Mouse (Mus musculus) cerebellum, adult 2 months (tissue): ENCODE data around the gene Dctd. TPM values are rescaled to one million over a fixed set of nuclear protein-coding genes. Genes with fewer than 3 reads are reported as not detected.

Source experiments
- DNase-seq, 2 experiments: peaks; one replicate each; pipeline ENCODE4 v3.0.0; 2021
- H3K27ac ChIP-seq: fragments of 200-500 bp; 2 replicates; pipeline ENCODE4 v1.5.1; 2012; ENCODE audit warnings: low read length, control low read depth, inconsistent platforms; ENCODE audit not compliant: insufficient read depth
- H3K27me3 ChIP-seq: fragments of 200-500 bp; 2 replicates; pipeline ENCODE4 v1.6.1; 2012; ENCODE audit warnings: inconsistent platforms, mild to moderate bottlenecking, low read length, moderate library complexity; ENCODE audit not compliant: control insufficient read depth, insufficient read depth
- H3K4me1 ChIP-seq: fragments of 200-500 bp; 2 replicates; pipeline ENCODE4 v1.6.1; 2011; ENCODE audit warnings: low read length; ENCODE audit not compliant: control insufficient read depth, insufficient read depth
- H3K4me3 ChIP-seq: fragments of 200-500 bp; replicated peaks from 2 replicates; pipeline ENCODE3; 2011; ENCODE audit warnings: mild to moderate bottlenecking, low read depth, low read length, control low read depth; ENCODE audit not compliant: insufficient read depth
- CTCF ChIP-seq: fragments of 200-500 bp; IDR thresholded peaks from 2 replicates; pipeline ENCODE4 v1.5.1; 2011; ENCODE audit warnings: low read depth, mild to moderate bottlenecking, control low read depth, low read length, moderate library complexity, borderline replicate concordance; ENCODE audit not compliant: insufficient read depth
- POLR2A ChIP-seq: fragments of 200-500 bp; IDR thresholded peaks from 2 replicates; pipeline ENCODE4 v1.6.1; 2011; ENCODE audit warnings: low read length, control low read depth, borderline replicate concordance; ENCODE audit not compliant: insufficient read depth
- WGBS: fragments of 180-500 bp; shearing (Covaris S2); methylation state at CpG from one replicate; pipeline ENCODE4 v1.1.7; 2018; 5-methylcytosine and 5-hydroxymethylcytosine counted together
- polyA plus RNA-seq: library from polyadenylated mRNA; depleted of rRNA; stranded (reverse); fragments of >200 nt; gene quantifications from 2 replicates; pipeline ENCODE4 v1.2.3, GENCODE M21; 2012

Dctd gene
- polyA plus RNA-seq, 1 experiment = 7.4 TPM

DNA sequence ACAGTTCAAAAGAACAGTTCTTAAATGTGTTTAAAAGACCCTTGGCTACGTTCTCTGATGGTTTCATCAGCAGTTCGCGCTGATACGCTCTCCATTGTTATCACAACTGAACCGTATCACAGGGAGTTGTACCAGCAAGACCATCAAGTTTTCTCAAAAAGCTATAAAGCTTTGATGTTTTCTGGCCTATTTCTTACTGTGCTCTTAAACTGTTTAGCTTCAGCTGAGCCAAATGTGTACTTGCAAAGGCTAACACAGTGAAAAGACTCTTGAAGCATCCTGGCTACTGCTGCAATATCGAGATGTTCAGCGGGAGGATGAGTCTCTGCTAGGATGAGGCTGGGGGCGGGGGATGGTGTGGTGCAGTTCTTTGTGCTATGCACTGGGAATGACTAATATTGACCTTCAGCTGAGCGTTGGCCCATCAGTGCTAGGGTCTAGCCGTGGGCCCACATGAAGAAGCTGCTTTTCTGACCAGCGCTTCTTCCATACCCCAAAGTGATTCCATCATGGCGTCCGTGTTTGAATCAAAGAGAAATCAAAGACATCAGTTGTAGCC is 732 bp upstream of the Dctd start:
- no peak for DNase-seq
- H3K27ac ChIP-seq = no peak overlapping the region
- no peak for TF ChIP-seq POLR2A
- TF ChIP-seq CTCF = no peak
- 68% methylated on average over 13 of the region's 13 CpGs for WGBS
- H3K27me3 ChIP-seq = no peaks in the 10 kb centered on the region; the same call in 1 of the 2 replicates
- no peaks in the 10 kb centered on the region for H3K4me1 ChIP-seq
- no peak overlapping the region for H3K4me3 ChIP-seq

DNA sequence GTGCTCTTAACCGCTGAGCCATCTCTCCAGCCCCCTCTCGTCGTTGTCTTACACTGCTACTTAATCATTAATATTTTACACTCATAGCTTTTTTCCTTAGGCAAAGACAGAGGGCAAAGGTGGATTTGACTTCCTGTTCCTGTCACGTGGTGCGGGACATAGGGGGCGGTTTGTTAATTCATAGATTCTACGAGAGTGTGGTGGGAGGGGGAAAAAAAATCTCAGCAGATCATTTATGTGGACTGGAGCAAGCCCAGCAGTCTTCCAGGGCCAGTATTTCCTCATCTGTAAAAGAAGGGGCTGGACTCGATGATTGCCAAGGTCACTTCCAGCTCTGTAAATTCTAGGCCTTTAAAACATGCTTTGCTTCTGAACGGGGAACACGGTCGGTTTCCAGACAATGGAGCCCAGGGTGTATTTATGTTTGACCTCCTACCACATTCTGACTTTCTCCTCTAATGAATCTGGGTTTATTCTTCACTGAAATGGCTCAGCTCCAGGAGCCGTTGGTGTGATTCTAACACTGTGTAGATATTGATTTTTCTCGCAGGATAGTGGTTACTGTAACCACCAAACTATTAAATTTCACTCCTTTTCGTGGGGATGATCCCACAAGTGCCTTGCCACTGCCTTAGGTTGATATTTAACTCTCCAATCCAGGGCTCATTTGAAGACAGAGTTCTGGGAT is 1.4 kb downstream of the Dctd start:
- Histone ChIP-seq H3K27me3 (no peaks in the 10 kb centered on the region; the same call in 1 of the 2 replicates), H3K4me3 (no peak overlapping the region), H3K27ac (no peak overlapping the region), H3K4me1 (no peaks in the 10 kb centered on the region)
- TF ChIP-seq POLR2A (no peak), CTCF (no peak)
- 71% methylated on average over 14 of the region's 14 CpGs for WGBS
- no peak for DNase-seq

DNA sequence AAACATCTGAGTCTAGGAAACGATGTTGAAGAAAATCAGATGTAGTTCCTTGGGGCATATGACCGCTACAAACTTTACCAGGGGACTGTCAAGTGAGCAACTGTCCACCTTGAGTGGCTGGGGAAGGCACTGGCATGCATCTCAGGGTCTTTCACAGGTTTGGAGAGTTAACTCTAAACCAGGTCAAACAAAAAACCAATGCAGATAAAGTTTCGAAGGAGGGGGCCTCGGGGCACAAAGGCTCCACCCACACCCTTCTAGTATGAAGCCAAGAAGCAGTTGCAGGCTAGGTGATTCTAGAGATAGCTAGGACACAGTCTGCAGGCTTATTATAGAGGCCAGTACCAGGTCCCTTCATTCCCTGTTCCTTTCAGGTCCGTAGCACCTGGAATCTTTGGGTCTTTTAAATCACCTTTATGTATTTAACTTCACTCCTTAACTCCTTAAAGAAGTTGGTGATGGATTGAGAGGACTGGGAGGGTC is 10.5 kb downstream of the Dctd start:
- H3K27me3 ChIP-seq = no peaks in the 10 kb centered on the region
- WGBS = 48% methylated on average over 5 of the region's 5 CpGs
- H3K27ac ChIP-seq = no peak overlapping the region
- peaks cover 2% of the 10 kb centered on the region; the same call in 1 of the 2 replicates for H3K4me1 ChIP-seq
- no peak for DNase-seq
- TF ChIP-seq CTCF (no peak), POLR2A (no peak)
- H3K4me3 ChIP-seq = peak overlapping the region; percentile 65

DNA sequence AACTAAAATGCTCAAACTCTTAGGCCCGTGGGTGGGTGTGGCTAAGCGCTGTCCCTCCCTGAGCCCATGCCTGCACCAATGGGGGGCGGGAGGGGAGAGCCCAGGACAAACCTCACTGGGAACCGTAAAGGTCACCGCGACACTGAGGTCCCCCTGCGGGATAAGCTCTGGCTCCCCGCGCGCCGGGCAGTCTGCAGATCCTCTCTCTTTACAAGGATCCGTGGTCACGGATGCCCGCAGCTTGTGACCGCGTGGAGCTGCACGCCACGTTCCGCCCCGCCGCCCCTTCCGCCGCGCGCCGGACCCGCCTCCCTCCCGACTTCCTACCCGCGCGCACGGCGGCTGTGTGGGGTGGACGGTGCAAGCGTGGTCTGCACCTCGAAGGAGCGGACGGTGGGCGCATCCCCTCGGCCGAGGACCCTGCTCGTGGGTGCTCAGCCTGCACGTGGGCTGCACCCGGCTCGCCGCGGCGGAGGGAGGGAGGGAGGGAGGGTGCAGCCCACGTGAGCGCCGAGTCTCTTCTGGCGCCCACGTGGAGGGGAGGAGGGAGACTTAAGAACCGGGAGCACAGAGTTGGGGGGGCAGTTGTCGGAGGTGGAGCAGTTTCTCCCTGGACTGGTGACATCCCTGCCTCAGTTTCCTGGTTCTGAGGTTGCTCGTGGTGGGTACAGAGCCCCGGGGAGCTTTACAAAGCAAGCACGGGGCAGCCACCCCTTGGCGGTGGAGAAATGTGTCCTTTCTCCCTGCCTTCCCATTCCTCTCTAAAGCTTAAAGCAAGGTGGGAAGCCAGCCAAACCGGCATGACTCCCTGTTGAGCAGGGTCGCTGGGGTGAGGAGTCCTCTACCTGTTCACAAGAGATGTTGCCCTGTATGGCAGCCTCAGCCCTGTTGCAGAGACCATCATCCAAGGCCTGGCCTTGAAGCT is 11.2 kb downstream of the Dctd start:
- no peak for TF ChIP-seq CTCF
- TF ChIP-seq POLR2A = no peak
- WGBS = 1% methylated on average over 57 of the region's 61 CpGs
- H3K27ac ChIP-seq = no peak overlapping the region
- peak; percentile 42 to 59 for DNase-seq
- peaks cover 3% of the 10 kb centered on the region; the same call in 1 of the 2 replicates for H3K4me1 ChIP-seq
- no peaks in the 10 kb centered on the region for H3K27me3 ChIP-seq
- peak overlapping the region; percentile 65 for H3K4me3 ChIP-seq

DNA sequence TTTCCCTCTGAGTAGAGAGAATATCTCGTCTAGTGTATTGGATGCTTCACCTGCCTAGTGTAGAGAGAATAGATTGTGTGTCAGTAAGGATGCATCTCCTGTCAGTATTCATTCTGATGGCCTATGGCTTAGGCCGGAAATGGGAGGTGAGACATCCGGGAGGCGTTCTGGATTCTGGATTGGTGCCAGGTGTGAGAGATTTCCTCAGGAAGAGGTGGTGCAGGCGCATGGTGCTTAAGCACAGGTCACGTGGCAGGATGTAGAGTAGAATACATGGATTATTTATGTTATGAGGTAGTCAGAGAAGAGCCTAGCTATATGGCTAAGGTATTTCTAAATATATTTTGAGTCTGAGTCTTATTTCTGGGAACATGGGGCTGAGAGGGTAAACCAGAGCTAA is 15.7 kb downstream of the Dctd start:
- TF ChIP-seq CTCF (no peak), POLR2A (no peak)
- H3K4me1 ChIP-seq = peaks cover 3% of the 10 kb centered on the region; the same call in 1 of the 2 replicates
- H3K4me3 ChIP-seq = no peak overlapping the region
- 44% methylated on average over 6 of the region's 6 CpGs for WGBS
- no peak overlapping the region for H3K27ac ChIP-seq
- H3K27me3 ChIP-seq = no peaks in the 10 kb centered on the region
- peak in 1 of 2 experiments; percentile 13 for DNase-seq

DNA sequence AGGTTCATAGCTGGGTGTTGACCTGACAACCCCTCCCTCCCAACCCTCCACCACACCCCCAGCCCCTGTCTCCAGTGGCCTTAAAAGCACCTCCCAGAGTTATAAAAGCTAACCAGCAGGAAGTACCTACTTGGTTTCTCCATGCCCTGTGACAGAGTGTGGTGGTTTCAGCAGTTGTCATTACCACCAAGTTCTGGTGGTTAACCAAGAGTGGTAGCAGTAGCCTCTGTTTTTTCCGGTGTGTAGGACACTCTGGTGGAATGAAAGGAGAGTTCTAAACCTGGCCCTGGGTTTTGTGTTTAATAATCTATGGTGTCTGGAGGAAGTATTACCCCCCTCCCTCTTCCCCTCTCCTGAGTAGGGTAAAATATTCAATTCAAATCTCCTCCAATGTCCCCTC is 24.1 kb downstream of the Dctd start:
- H3K27me3 ChIP-seq = no peaks in the 10 kb centered on the region
- H3K27ac ChIP-seq = no peak overlapping the region
- TF ChIP-seq CTCF = no peak
- no peak for TF ChIP-seq POLR2A
- 93% methylated on average over 1 of the region's 1 CpGs for WGBS
- DNase-seq = no peak
- H3K4me3 ChIP-seq = no peak overlapping the region
- H3K4me1 ChIP-seq = no peaks in the 10 kb centered on the region

DNA sequence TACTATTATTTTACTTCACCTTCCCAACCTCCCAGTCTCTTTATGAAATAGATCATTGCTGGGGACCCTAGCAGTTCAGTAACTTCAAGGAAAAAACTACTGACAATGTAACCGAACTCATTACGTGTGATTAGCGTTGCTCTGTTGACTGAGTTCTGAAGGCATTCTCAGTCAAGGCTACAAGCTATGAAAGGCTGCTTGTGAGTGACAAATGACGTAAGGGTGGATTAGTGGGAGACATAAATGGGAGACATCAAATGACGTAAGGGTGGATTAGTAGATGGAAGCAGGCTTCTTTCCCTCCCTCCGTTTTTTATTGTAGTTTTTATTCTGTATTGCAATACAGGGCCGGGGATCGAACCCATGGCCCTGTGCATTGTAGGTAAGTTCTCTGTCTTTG is 26.0 kb downstream of the Dctd start:
- Histone ChIP-seq H3K27ac (no peak overlapping the region), H3K4me3 (no peak overlapping the region), H3K27me3 (no peaks in the 10 kb centered on the region), H3K4me1 (no peaks in the 10 kb centered on the region)
- TF ChIP-seq CTCF = no peak
- TF ChIP-seq POLR2A = no peak
- 93% methylated on average over 8 of the region's 8 CpGs for WGBS
- no peak for DNase-seq
